Mouse (Mus musculus) gastrocnemius, adult 18-20 months (tissue): ENCODE measurements around the gene Pate3. TPM values are rescaled to one million over a fixed set of nuclear protein-coding genes. Genes with fewer than 3 reads are reported as not detected.
"Not testable (repeated sequence)": the region's sequence is repeated elsewhere in the genome, so short reads cannot be mapped to it uniquely, and the experiment has no call there.

Experiments used
- DNase-seq: peaks from one replicate; pipeline ENCODE4 v3.0.0; 2021; ENCODE audit warnings: low spot score
- long read RNA-seq, 2 experiments: library from polyadenylated mRNA; stranded (forward); transcript quantifications; one replicate each; pipeline ENCODE4 v2.0.0; 2021
- total RNA-seq, 2 experiments: library from RNA; stranded (reverse); gene quantifications; 2 replicates each; pipeline ENCODE4 v1.2.3; 2021

Pate3 gene
- total RNA-seq, result not detected
- long read RNA-seq, experiment 1, result 0 reads
- long read RNA-seq, experiment 2, result 0 reads

GRCm38 (mm10) chr9:35648102-35648501 lies at the start of gene Pate3:
Gene Pate3, minus strand, starts transcription at chr9:35648202.
- no peak for DNase-seq

GRCm38 (mm10) chr9:35691924-35692323 lies 43.9 kb upstream of the Pate3 start:
- DNase-seq, result no peak

GRCm38 (mm10) chr9:35687013-35687412 lies 39.0 kb upstream of the Pate3 start, which contains the start of gene Pate1:
Gene Pate1, minus strand, starts transcription at chr9:35687390.
- no peak for DNase-seq

DNA sequence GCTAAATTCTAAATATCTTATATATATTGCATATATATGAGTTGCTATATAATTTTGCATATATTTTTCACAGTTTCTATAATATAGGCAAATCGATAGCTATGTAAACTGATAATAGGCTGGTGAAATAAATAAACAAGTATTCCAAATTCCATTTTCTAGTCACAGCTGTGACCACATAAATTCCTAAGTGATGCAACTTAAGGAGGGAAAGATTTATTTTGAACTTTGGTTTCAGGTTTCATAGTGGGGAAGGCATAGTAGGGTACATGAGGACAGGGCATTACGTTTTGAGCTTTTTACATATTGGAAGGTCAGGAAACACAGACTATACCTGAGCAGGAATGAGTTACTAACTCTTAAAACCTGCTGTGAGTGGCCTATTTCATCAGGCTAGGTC lies 25.6 kb upstream of the Pate3 start:
- DNase-seq, result no peak

- no peak for DNase-seq
Measured at GRCm38 (mm10) chr9:35632981-35633380, 15.0 kb downstream of the Pate3 start.

GRCm38 (mm10) chr9:35616784-35617183 lies 31.2 kb downstream of the Pate3 start:
- DNase-seq, result not testable (repeated sequence)

- no peak for DNase-seq
Measured at GRCm38 (mm10) chr9:35614005-35614404, 34.0 kb downstream of the Pate3 start.

GRCm38 (mm10) chr9:35611841-35612240 lies 36.2 kb downstream of the Pate3 start, which contains the start of gene Pate4:
Gene Pate4, minus strand, starts transcription at chr9:35611941.
- no peak for DNase-seq

- DNase-seq, result no peak
Measured at GRCm38 (mm10) chr9:35607647-35608405, 40.2 kb downstream of the Pate3 start.

Other genes with a start within 250 kb of the Pate3 start
- 10 to 100 TPM in 1 of 2 experiments, 1 to 10 TPM in 1; 9.5 to 10.4 TPM for gene Cdon, start 227.1 kb downstream of the Pate3 start, total RNA-seq
- gene Gm1113, start 129.9 kb downstream of the Pate3 start, total RNA-seq, result not detected
- not detected for gene Ddx25, start 89.7 kb downstream of the Pate3 start, total RNA-seq
- gene Pus3, start 89.6 kb downstream of the Pate3 start, total RNA-seq, result 10 to 100 TPM in 1 of 2 experiments, 1 to 10 TPM in 1; 9.2 to 10.3 TPM
- gene Pate2, start 77.9 kb downstream of the Pate3 start, total RNA-seq, result not detected
- under 1 TPM; 0.80 to 0.95 TPM for gene Hyls1, start 77.8 kb downstream of the Pate3 start, total RNA-seq
- gene Pate4, start 36.3 kb downstream of the Pate3 start, total RNA-seq, result not detected
- gene Pate1, start 39.2 kb upstream of the Pate3 start, total RNA-seq, result not detected
- gene Gm17677, start 92.8 kb upstream of the Pate3 start, total RNA-seq, result not detected
- not detected for gene Gm17727, start 129.9 kb upstream of the Pate3 start, total RNA-seq
- gene Gm27235, start 141.9 kb upstream of the Pate3 start, total RNA-seq, result not detected
- gene D730048I06Rik, start 141.9 kb upstream of the Pate3 start, total RNA-seq, result not detected
- gene 9230110F15Rik, start 195.9 kb upstream of the Pate3 start, total RNA-seq, result not detected